In the genomic region with DNA sequence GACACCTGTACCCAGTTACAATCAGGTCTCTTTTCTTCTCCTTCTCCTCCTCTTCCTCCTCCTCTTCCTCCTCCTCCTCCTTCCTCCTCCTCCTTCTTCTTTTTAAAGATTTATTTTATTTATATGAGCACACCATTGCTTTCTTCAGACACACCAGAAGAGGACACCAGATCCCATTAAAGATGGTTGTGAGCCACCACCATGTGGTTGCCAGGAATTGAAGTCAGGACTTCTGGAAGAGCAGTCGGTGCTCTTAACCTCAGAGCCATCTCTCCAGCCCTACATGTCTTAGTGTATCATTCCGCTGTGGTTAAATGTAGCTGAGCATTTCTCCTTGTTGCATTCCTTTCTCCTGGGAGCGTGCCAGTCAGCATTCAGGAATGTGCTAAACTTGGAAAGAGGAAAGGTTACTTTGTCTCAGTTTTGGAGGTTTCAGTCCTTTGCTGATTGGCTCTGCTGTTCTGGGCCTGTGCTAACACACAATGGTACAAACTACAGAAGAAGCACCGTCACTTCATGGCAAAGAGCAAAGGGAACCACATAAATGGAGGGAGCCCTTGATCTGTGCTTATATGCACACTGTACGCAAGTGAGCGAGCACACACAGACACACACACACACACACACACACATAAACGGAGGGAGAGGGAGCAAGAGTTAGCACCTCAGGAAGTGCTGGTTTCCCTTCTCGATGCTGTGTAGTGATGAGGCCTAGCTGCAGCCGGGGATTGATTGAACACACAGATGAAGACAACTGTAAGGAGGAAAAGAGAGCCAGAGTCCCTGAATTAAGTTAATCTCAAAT, we compare ENCODE assay signal across 12 mouse cellular contexts. TPM values are rescaled to one million over a fixed set of nuclear protein-coding genes. Genes with fewer than 3 reads are reported as not detected.
DNase-seq lines count a peak whose midpoint lies in the region; TF ChIP-seq lines count a peak whose summit lies in the region.
"Had no signal": no experiment of that assay in that cellular context is flagged by ENCODE, and none has a peak within 500 bp of the region (broad histone marks: within the 10 kb centered on the region; RNA-seq: fewer than 3 reads in every experiment).

No protein-coding gene starts in this region.

- TF ChIP-seq POLR2A in brain, embryonic 14.5 days (IDR thresholded peaks at IDR 0.05; ENCODE audit: borderline replicate concordance, extremely low read depth, insufficient read depth, insufficient read length, poor library complexity, severe bottlenecking) = no peak
- TF ChIP-seq POLR2A in thymus, adult 2 months (IDR thresholded peaks at IDR 0.05; ENCODE audit: control insufficient read depth, extremely low read depth, insufficient read depth, low read length, poor library complexity) = no peak

- no peaks in the 10 kb centered on the region for H3K36me3 ChIP-seq in thymus, adult 2 months (ENCODE audit: control insufficient read depth, insufficient read depth, low read length)
- H3K36me3 ChIP-seq: embryonic facial prominence, embryonic 15.5 days; G1E had no signal

- TF ChIP-seq CTCF in brain, embryonic 14.5 days (IDR thresholded peaks at IDR 0.05; ENCODE audit: borderline replicate concordance, extremely low read depth, insufficient read depth, insufficient read length) = no peak
- no peak for TF ChIP-seq CTCF in thymus, adult 2 months (IDR thresholded peaks at IDR 0.05; ENCODE audit: borderline replicate concordance, control insufficient read depth, extremely low read depth, insufficient read depth, low read length, poor library complexity)

- H3K27ac ChIP-seq in thymus, adult 2 months (ENCODE audit: control insufficient read depth, insufficient read depth, low read length) = no peak overlapping the region
- H3K27ac ChIP-seq: embryonic facial prominence, embryonic 15.5 days had no signal

- DNase-seq in heart, adult 11 months = peak; percentile 88
- no peak for DNase-seq in heart, adult 8-10 months (ENCODE audit: low spot score)
- DNase-seq in brain, embryonic 14.5 days (ENCODE audit: low read depth) = peak; percentile 26
- DNase-seq in kidney, postnatal 14 days = peak; percentile 69
- peak; percentile 49 for DNase-seq in thymus, adult 2 months
- no peak for DNase-seq in cerebellum, postnatal 14 days
- no peak for DNase-seq in right cerebral cortex, adult 2 months (ENCODE audit: low spot score in 2 of 2)
- DNase-seq in left cerebral cortex, adult 18-20 months (ENCODE audit: low spot score in 2 of 2) = no peak
- DNase-seq: layer of hippocampus, postnatal 36 days had no signal

- no peak overlapping the region for H3K4me3 ChIP-seq in thymus, adult 2 months (ENCODE audit: control insufficient read depth, insufficient read depth, low read length)
- H3K4me3 ChIP-seq: embryonic facial prominence, embryonic 15.5 days had no signal

- WGBS in thymus, adult 2 months = 32% methylated on average over 9 of the region's 9 CpGs

- no peaks in the 10 kb centered on the region for H3K27me3 ChIP-seq in thymus, adult 2 months (ENCODE audit: control insufficient read depth, insufficient read depth, low read length)
- H3K27me3 ChIP-seq: embryonic facial prominence, embryonic 15.5 days had no signal

- H3K4me1 ChIP-seq in thymus, adult 2 months (replicated peaks; ENCODE audit: control insufficient read depth, insufficient read depth, low read length) = peaks cover 9% of the 10 kb centered on the region

RNA-seq across cellular contexts. Expression of a gene that starts 33.8 kb away (rescaled TPM):
- 10 to 100 TPM; 37.7 to 43.4 (median 42.4) TPM for total RNA-seq in heart, adult 8-10 months (2022)
- polyA plus RNA-seq in brain, embryonic 14.5 days (2012; rRNA removed) = 18.2 and 20.7 TPM in 2 replicates
- 51.6 and 62.9 TPM in 2 replicates for polyA plus RNA-seq in thymus, adult 2 months (2012; rRNA removed)
- 10 to 100 TPM; 72.4 to 74.2 TPM for total RNA-seq in left cerebral cortex, adult 18-20 months (2021)

RNA-seq across cellular contexts. Expression of a gene that starts 34.0 kb away (rescaled TPM):
- not detected for total RNA-seq in heart, adult 8-10 months (2022)
- polyA plus RNA-seq in brain, embryonic 14.5 days (2012; rRNA removed) = not detected in 2 replicates
- polyA plus RNA-seq in thymus, adult 2 months (2012; rRNA removed) = not detected in 2 replicates
- total RNA-seq in left cerebral cortex, adult 18-20 months (2021) = not detected
- total RNA-seq: G1E; layer of hippocampus, postnatal 36 days had no signal
- polyA plus RNA-seq: embryonic facial prominence, embryonic 15.5 days; G1E; neural tube, embryonic 14.5 days had no signal

Comparison
In these comparisons a context has a peak if more than half of its experiments do, and no peak if none do; other contexts are left out.
1. DNase-seq: peak in heart, adult 11 months (single experiment), brain, embryonic 14.5 days (single experiment), kidney, postnatal 14 days (single experiment) and thymus, adult 2 months (single experiment); none in heart, adult 8-10 months (single experiment), cerebellum, postnatal 14 days (0 of 2), right cerebral cortex, adult 2 months (0 of 2) and left cerebral cortex, adult 18-20 months (0 of 2).